In the genomic region with DNA sequence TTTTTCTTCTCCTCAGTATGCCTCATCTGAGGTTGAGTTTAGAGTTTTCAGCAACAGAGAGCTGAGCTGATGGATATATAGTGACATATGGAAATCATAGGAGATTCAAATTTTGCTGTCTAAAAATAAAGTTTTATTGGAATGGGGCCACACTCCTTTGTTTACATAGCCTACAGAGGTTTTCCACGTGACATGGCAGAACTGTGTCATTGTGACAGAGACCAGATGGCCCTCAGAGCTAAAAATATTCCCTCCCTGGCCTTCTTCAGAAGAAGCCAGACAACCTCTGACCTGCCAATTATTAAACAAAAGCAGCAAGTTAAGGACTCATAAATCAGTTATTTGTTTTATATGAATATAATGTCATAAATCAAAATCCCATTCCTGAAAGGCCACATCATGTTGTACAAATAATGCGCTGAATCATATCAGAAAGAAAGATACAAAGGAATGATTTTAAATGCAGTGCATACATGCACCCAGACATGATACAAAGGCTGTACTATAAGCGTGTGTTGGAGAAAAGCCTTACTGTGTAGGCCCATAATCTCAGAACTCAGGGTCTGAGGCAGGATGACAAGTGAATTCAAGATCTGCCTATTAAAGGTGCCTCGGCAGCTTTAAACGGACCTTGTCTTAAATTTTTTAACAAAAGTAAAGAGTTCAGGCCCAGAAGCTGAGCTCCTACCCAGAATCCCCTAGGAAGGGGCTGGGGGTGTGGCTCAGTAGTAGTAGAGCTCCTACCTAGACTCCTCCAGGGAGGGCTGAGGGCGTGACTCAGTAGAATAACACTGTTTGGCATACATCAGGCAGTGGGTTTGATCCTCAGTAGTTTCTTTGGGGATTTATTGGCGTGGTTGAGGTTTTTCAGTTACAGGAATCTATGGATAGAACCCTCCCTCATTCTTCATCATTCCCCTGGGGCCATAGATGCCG, we compare ENCODE assay signal across 12 mouse cellular contexts. TPM values are rescaled to one million over a fixed set of nuclear protein-coding genes. Genes with fewer than 3 reads are reported as not detected.
DNase-seq lines count a peak whose midpoint lies in the region; ATAC-seq lines count a peak whose summit lies in the region.
"Had no signal": no experiment of that assay in that cellular context is flagged by ENCODE, and none has a peak within 500 bp of the region (broad histone marks: within the 10 kb centered on the region; RNA-seq: fewer than 3 reads in every experiment).

No protein-coding gene starts in this region.

- H3K4me1 ChIP-seq in kidney, embryonic 15.5 days: peaks cover 10% of the 10 kb centered on the region
- H3K4me1 ChIP-seq: forebrain, embryonic 13.5 days; liver, embryonic 15.5 days had no signal

- H3K9me3 ChIP-seq in kidney, embryonic 15.5 days (replicated peaks): no peaks in the 10 kb centered on the region
- H3K9me3 ChIP-seq: forebrain, embryonic 13.5 days; liver, embryonic 15.5 days had no signal

- H3K4me2 ChIP-seq in kidney, embryonic 15.5 days: no peak overlapping the region
- H3K4me2 ChIP-seq: forebrain, embryonic 13.5 days; liver, embryonic 15.5 days had no signal

- no peaks in the 10 kb centered on the region for H3K36me3 ChIP-seq in kidney, embryonic 15.5 days
- H3K36me3 ChIP-seq: liver, embryonic 15.5 days had no signal

- peak; percentile 93 for DNase-seq in heart, adult 11 months
- no peak for DNase-seq in heart, postnatal 25 days (ENCODE audit: low spot score)
- DNase-seq in heart, adult 8-10 months (ENCODE audit: low spot score): peak; percentile 74
- peak; percentile 18 for DNase-seq in retina, embryonic 14.5 days (ENCODE audit: low spot score)
- DNase-seq in testis, postnatal 10 days (ENCODE audit: low spot score): no peak
- no peak for DNase-seq in frontal cortex, postnatal 10 days (ENCODE audit: low spot score in 2 of 2)
- DNase-seq in gastrocnemius, postnatal 4 days (ENCODE audit: low spot score in 2 of 2): no peak
- DNase-seq: thymus, postnatal 4 days had no signal

- H3K9ac ChIP-seq in kidney, embryonic 15.5 days: no peak overlapping the region
- H3K9ac ChIP-seq: forebrain, embryonic 13.5 days; liver, embryonic 15.5 days had no signal

- intact Hi-C loops in heart, postnatal 25 days (cut with DNase I): no loop called here

- WGBS in kidney, embryonic 15.5 days: 59% methylated on average over 8 of the region's 8 CpGs

- 0 out of 2 replicates have a peak overlapping the region, but pooled peaks have one; percentile 1 for H3K27ac ChIP-seq in kidney, embryonic 15.5 days
- H3K27ac ChIP-seq: forebrain, embryonic 13.5 days; liver, embryonic 15.5 days had no signal

- no peak; the same call in 1 of the 2 replicates for ATAC-seq in kidney, embryonic 15.5 days (replicated peaks; ENCODE audit: low FRiP score)
- ATAC-seq: forebrain, embryonic 13.5 days had no signal

- no peaks in the 10 kb centered on the region for H3K27me3 ChIP-seq in kidney, embryonic 15.5 days
- H3K27me3 ChIP-seq: CH12.LX; forebrain, embryonic 13.5 days; liver, embryonic 15.5 days had no signal

- no peak overlapping the region for H3K4me3 ChIP-seq in kidney, embryonic 15.5 days (replicated peaks)
- H3K4me3 ChIP-seq: forebrain, embryonic 13.5 days; liver, embryonic 15.5 days had no signal

RNA-seq across cellular contexts. Expression of a gene that starts 57.3 kb away (rescaled TPM):
- 1 to 10 TPM; 3.4 to 3.6 TPM for total RNA-seq in heart, postnatal 25 days (2021)
- 1 to 10 TPM; 3.8 to 5.5 (median 4.1) TPM for total RNA-seq in heart, adult 8-10 months (2022)
- polyA plus RNA-seq in kidney, embryonic 15.5 days (2015; fragmentation: Nextera tagmentation; extraction: Ambion mirVana): 1.8 and 2.7 TPM in 2 replicates
- 10 to 100 TPM; 28.2 to 31.5 TPM for total RNA-seq in gastrocnemius, postnatal 4 days (2021)
- total RNA-seq: CH12.LX had no signal

Comparison
In these comparisons a context has a peak if more than half of its experiments do, and no peak if none do; other contexts are left out.
1. DNase-seq: peak in heart, adult 11 months (single experiment), heart, adult 8-10 months (single experiment) and retina, embryonic 14.5 days (single experiment); none in heart, postnatal 25 days (single experiment), testis, postnatal 10 days (single experiment), frontal cortex, postnatal 10 days (0 of 2) and gastrocnemius, postnatal 4 days (0 of 2).
2. RNA of a gene that starts 57.3 kb away (total RNA-seq): 28.2 to 31.5 TPM in gastrocnemius, postnatal 4 days; 3.8 to 5.5 TPM in heart, adult 8-10 months and 3.4 to 3.6 TPM in heart, postnatal 25 days; every median in the first group is over 4 times any median in the second.